Mouse (Mus musculus): Measurements from ENCODE around the gene Nfx1.

- TF ChIP-seq CTCF (conservative IDR thresholded peaks at IDR 0.05; ENCODE audit: low read length) (no peak), NANOG (IDR thresholded peaks at IDR 0.05; ENCODE audit: borderline replicate concordance, low read length) (no peak)
These were observed 72.2 kb downstream of the Nfx1 start for GRCm38 (mm10) chr4:41042880-41043279.
